Mouse (Mus musculus) cortical plate, adult 2 months (tissue): ENCODE measurements at regions not wholly inside any gene's neighbourhood (a gene's known extent, or its start where the extent isn't known, plus 50 kb on each side); places are given as distances from the start of the nearest gene placed in this dataset.

Experiments used
- CTCF ChIP-seq: fragments of 200-500 bp; IDR thresholded peaks from 2 replicates; pipeline ENCODE4 v1.5.1; 2011; ENCODE audit warnings: mild to moderate bottlenecking, control low read depth, low read length; ENCODE audit not compliant: insufficient read depth; ENCODE audit errors: extremely low read depth
- POLR2A ChIP-seq: fragments of 200-500 bp; IDR thresholded peaks from 2 replicates; pipeline ENCODE4 v1.6.1; 2011; ENCODE audit warnings: mild to moderate bottlenecking, low read length, control low read depth; ENCODE audit not compliant: insufficient read depth; ENCODE audit errors: extremely low read depth

- no peak for TF ChIP-seq CTCF
- no peak for TF ChIP-seq POLR2A
These were observed 181.5 kb downstream of the Diras2 start for GRCm38 (mm10) chr13:52349606-52350005.
